Mouse (Mus musculus): ENCODE measurements around the gene Gngt2.

DNA sequence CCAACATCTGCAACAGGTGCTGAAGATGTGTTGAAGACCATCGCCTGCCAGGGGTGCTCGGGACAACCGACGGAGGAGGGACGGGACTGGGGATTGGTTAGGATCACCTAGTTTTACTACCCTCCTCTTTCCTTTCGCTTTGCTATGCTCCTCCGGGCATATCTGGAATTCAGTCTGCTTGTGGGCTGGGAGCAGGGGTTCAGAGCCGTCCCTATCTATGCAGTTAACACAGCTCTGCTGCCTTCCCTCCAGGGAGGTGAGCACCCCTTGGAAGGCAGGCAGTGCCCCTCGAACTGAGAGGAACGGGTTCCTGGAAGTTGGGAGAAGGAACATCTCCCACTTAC, 5.8 kb upstream of the Gngt2 start:
- TF ChIP-seq CTCF (IDR thresholded peaks at IDR 0.05; ENCODE audit: low read depth, low read length) (no peak), POLR2A (IDR thresholded peaks at IDR 0.05; ENCODE audit: borderline replicate concordance, low read depth, low read length) (no peak)

Data from bone marrow macrophage, adult 2 months (primary cell).